Mouse (Mus musculus): ENCODE measurements around the gene Olfr1303. TPM values are rescaled to one million over a fixed set of nuclear protein-coding genes. Genes with fewer than 3 reads are reported as not detected.

Gene Olfr1303
- total RNA-seq (2021), result not detected

DNA sequence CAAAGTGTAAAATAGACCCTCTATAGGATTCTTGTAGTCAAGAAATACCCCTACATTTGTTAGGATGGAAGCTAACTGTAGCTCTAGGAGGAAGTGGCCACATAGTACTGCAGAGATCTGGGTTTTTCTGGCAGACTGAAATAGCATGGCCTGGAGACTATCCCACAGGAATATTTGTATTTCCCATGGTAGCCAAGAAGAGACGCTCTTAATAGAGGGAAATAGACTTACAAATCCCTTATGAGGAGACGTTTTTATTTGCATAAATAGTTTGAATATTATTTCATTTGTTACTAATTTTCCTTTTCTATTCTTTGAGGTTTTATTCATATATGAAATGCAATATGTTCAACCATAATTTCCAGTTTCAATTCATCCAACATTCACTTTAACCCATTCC lies at the start of gene Olfr1303:
TSS of gene Olfr1303 (minus strand) at position 101 of the 400 bp plus-strand sequence.
- intact Hi-C loops (cut with DNase I), result no loop called here
- no peak for DNase-seq (ENCODE audit: low spot score in 2 of 2)

DNA sequence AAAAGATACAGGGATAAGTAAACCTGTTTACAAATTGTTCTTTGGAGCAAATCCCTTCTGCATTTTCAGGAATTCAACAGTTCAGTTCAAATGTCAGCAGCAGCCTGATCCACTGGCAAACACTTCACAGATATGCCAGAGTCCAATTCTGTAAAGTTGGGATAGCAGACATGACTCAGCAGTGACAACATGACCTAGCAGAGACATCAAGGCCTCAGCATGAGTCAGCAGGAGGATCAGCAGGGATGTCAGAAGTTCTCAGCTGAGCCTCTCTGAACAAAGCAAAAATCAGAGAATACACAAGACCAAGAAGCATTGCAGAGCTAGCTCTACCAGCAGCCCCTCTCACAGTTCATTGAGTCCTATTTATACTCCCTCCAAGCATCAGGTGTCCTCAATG lies 7.2 kb downstream of the Olfr1303 start:
- intact Hi-C loops (cut with DNase I), result no loop called here
- no peak for DNase-seq (ENCODE audit: low spot score in 2 of 2)

DNA sequence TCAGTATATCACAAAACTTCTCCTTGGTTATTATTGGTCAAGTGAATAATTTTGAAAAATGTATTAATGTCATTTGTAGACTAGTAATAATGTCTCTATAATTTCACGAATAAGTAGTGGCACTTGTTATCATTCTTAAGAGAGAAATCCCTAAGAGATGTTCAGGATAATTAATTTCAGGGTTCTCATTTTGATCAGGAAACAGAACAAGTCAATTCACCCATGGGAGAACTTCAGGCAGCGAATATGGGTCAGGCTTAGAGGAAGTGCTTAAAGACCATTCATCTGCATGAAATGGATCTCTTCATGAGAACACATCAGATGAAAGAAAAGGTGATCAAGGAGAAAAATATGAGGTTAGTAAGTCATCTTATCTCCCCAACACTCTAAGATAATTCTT lies 43.0 kb downstream of the Olfr1303 start, which contains the start of gene Olfr1302:
TSS of gene Olfr1302 (plus strand) at position 301 of the 400 bp plus-strand sequence.
- no peak for DNase-seq (ENCODE audit: low spot score in 2 of 2)
- intact Hi-C loops (cut with DNase I), result no loop called here

Other genes with a start within 250 kb of the Olfr1303 start
- not detected for gene Olfr1297, start 193.8 kb downstream of the Olfr1303 start, total RNA-seq (2021)
- not detected for gene Olfr1298, start 171.1 kb downstream of the Olfr1303 start, total RNA-seq (2021)
- gene Olfr1299, start 158.9 kb downstream of the Olfr1303 start, total RNA-seq (2021), result not detected
- not detected for gene Olfr1301, start 69.3 kb downstream of the Olfr1303 start, total RNA-seq (2021)
- not detected for gene Olfr1302, start 42.9 kb downstream of the Olfr1303 start, total RNA-seq (2021)
- not detected for gene Olfr1305, start 56.8 kb upstream of the Olfr1303 start, total RNA-seq (2021)
- gene Olfr1306, start 95.9 kb upstream of the Olfr1303 start, total RNA-seq (2021), result not detected
- under 1 TPM in 1 of 2 experiments, not detected in 1; 0.09 TPM for gene Olfr1307, start 129.1 kb upstream of the Olfr1303 start, total RNA-seq (2021)
- gene Olfr1308, start 144.6 kb upstream of the Olfr1303 start, total RNA-seq (2021), result not detected
- gene Olfr1309, start 169.9 kb upstream of the Olfr1303 start, total RNA-seq (2021), result not detected
- gene Olfr1310, start 192.4 kb upstream of the Olfr1303 start, total RNA-seq (2021), result not detected
- gene Olfr1311, start 204.1 kb upstream of the Olfr1303 start, total RNA-seq (2021), result not detected
- not detected for gene Olfr1312, start 229.9 kb upstream of the Olfr1303 start, total RNA-seq (2021)